Mouse (Mus musculus) kidney, adult 2 months (tissue): ENCODE results near the gene Rdh5.

Experiments used
- CTCF ChIP-seq: fragments of 200-500 bp; conservative IDR thresholded peaks from 2 replicates; pipeline ENCODE4 v1.5.1; 2011; ENCODE audit warnings: low read depth, mild to moderate bottlenecking, control low read depth, low read length, moderate library complexity, mixed read lengths; ENCODE audit not compliant: insufficient read depth, insufficient read length
- POLR2A ChIP-seq: fragments of 200-500 bp; IDR thresholded peaks from one replicate; pipeline ENCODE4 v1.6.1; 2011; ENCODE audit warnings: low read depth, low read length, control low read depth

- TF ChIP-seq CTCF (no peak), POLR2A (no peak)
Measured at GRCm38 (mm10) chr10:128935826-128936440, 13.2 kb upstream of the Rdh5 start.
